Mouse (Mus musculus) T-helper 1 cell (primary cell): ENCODE measurements around the gene Evx2.

Source experiments
- in situ Hi-C: fragments of 300-600 bp; cut with MboI, MseI; formaldehyde crosslinking; loops from one replicate; pipeline ENCODE4 v1.15.1; 2025; ENCODE audit warnings: high pct_unique_total_duplicates

The Evx2 gene

DNA sequence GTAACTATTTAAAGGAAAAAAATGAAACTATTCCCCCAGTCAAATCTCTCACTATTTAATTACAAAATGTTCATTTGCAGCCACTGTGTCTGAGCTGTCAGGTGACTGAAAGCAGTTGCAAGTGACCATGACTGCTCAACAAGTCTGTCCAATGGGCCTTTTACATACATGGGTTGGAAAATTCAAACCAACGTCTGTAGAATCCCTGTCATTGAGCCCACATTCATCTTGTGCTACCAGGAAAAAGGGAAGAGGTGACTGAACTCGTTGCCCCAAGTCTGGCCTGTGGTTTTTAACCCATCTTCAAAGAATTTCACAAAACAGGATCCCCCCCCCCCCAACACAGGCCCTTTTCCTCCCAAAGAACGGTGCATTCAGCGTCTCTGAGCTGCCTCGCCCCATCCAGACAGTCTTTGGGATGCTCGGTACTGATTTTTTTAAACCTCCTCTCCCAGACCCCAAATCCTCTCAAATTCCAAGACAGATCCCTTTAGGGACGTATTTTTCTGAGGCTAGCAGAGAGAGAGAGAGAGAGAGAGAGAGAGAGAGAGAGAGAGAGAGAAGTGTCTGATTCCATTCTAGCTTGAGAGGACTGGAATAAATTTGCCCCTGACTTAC lies 36.6 kb upstream of the Evx2 start:
- in situ Hi-C loops: loop anchor here (10.0 kb wide), 1 partner anchor 899 kb away; no protein-coding TSS in a partner anchor

DNA sequence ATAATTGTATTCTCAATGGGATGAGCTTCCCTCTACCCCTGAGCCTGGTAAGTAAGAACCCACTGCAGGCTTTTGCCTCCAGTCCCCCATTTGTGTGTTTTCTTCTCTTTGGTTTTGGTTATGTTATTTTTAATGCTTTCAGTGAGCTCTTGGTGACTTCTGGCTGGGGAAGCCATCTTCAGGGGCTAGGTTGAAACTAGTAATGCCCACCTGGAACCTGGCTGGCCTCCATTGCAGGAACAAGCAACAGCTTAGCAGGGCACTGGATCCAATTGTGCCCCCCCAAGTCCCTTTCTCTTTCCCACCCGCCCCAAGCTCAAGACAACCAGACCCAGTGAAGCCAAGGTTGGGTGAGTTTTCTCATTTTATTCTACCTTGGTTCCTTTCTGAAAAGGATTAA lies 36.0 kb upstream of the Evx2 start:
- in situ Hi-C loops: loop anchor here (10.0 kb wide), 1 partner anchor 899 kb away; no protein-coding TSS in a partner anchor

DNA sequence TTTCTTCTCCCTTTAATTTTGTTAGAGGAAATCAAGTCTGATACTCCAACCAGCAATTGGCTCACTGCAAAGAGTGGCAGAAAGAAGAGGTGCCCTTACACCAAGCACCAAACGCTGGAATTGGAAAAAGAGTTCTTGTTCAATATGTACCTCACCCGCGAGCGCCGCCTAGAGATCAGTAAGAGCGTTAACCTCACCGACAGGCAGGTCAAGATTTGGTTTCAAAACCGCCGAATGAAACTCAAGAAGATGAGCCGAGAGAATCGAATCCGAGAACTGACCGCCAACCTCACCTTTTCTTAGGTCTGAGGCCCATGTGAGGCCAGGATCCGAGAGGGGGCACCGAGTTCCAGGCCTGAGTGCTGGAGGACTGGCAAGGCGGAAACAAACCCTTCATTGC lies 34.7 kb upstream of the Evx2 start:
- in situ Hi-C loops: loop anchor here (5.0 to 10.0 kb wide), 2 partner anchors 43 to 901 kb away; no protein-coding TSS in a partner anchor

GRCm38 (mm10) chr2:74693432-74693827 lies 34.1 kb upstream of the Evx2 start:
- in situ Hi-C loops: loop anchor here (5.0 to 10.0 kb wide), 2 partner anchors 44 to 901 kb away; no protein-coding TSS in a partner anchor

GRCm38 (mm10) chr2:74692808-74693431 lies 33.6 kb upstream of the Evx2 start:
- in situ Hi-C loops: loop anchor here (5.0 to 10.0 kb wide), 2 partner anchors 44 to 902 kb away; no protein-coding TSS in a partner anchor

- in situ Hi-C loops: loop anchor here (5.0 to 10.0 kb wide), 2 partner anchors 45 to 903 kb away; no protein-coding TSS in a partner anchor
These were observed 32.8 kb upstream of the Evx2 start for GRCm38 (mm10) chr2:74691995-74692807.

DNA sequence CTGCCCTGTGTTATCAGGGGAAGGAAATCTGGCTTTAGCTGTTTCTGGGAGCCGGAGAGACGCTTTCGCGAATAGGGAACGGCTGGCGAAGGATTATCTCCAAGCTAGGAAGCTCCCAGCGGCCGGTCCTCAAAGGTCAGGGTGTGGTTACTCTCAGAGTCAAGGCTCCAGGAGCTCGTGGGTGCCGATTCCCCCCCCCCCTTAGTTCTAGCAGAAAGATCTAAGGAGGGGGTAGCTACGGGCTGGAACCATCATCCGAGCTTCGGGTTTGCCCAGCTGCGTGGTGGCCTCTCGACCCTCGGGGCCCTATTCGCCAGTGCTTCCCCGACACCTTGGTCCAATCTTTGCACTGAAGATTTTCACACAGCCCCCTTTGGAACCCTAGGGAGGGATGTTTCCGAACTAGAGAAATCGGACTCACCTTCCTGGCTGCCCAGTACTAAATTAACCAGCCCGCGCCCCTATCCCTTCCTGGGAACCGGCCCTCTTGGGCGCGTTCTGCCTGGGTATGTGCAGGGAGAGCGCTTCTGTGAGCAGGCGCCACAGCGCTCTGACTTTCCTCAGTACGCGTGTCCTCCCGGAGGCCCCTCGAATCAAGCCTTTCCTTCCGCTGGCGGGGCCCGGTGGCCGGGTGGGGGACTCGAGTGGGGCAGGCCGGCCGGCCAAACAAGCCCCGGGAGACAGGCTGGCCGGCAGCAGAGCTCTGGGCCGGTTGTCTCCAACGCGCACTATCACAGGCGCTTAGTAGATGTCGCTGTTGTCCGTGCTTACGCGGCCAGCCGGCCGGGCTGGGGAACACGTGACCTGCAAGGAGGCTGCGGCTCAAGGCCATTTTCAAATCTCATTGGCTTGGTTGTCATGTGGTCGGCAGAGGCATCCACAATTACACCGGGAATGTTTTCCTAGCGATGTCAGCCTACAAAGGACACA lies 31.9 kb upstream of the Evx2 start, which contains the start of gene Hoxd10:
Gene Hoxd10, plus strand, starts transcription at position 903 of the 930 bp plus-strand sequence.
- in situ Hi-C loops: loop anchor here (5.0 to 10.0 kb wide), 2 partner anchors 46 to 904 kb away; no protein-coding TSS in a partner anchor

GRCm38 (mm10) chr2:74690338-74690716 lies 31.0 kb upstream of the Evx2 start:
- in situ Hi-C loops: loop anchor here (5.0 to 10.0 kb wide), 2 partner anchors 47 to 904 kb away; no protein-coding TSS in a partner anchor

GRCm38 (mm10) chr2:74689574-74690337 lies 30.4 kb upstream of the Evx2 start:
- in situ Hi-C loops: loop anchor here (5.0 to 10.0 kb wide), 3 partner anchors 48 to 1105 kb away; partner anchors contain the start of gene Chrna1

DNA sequence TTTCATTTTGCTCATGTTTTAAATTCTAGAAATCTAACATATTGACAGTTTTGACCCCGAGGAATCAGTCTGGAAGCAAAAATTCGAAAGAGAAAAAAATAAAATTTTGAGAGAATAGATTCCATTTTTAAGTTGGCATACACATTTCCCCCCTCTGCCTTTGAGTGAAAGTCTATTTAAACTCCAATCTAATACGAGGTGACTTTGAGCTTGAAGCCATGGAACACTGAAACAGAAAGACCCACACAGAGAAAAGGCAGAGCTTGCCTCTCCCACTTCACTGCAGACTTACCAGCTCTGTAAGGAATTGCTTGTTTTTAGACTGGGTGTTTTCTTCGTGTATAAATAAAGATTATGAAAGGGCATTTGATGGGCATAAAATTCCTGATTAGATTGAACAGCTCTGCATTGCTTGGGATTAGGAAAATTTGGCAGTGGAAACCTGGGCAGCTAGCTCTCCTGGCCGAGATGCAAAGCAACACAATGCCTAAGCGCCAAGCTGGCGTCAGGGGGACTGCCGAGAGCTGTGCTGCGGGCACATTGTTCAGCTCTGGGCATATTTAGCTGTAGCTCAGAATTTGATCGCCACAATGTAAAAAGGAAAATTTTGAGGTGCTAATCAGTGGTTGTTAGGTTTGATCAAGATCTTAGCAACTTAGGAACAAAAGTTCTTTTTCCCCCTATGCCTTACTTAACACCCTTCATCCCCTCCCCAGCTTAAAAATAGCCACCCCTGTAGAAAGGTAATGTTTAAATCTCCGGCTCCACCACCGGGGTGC lies 29.6 kb upstream of the Evx2 start:
- in situ Hi-C loops: loop anchor here (10.0 kb wide), 1 partner anchor 1104 kb away; the partner anchor contains the start of gene Chrna1

GRCm38 (mm10) chr2:74687698-74688555 lies 28.6 kb upstream of the Evx2 start:
- in situ Hi-C loops: loop anchor here (10.0 kb wide), 1 partner anchor 1103 kb away; the partner anchor contains the start of gene Chrna1

GRCm38 (mm10) chr2:74686988-74687697 lies 27.8 kb upstream of the Evx2 start:
- in situ Hi-C loops: loop anchor here (10.0 kb wide), 1 partner anchor 1102 kb away; the partner anchor contains the start of gene Chrna1

- in situ Hi-C loops: loop anchor here (10.0 kb wide), 1 partner anchor 1102 kb away; the partner anchor contains the start of gene Chrna1
These were observed 27.1 kb upstream of the Evx2 start for GRCm38 (mm10) chr2:74686301-74686987.

DNA sequence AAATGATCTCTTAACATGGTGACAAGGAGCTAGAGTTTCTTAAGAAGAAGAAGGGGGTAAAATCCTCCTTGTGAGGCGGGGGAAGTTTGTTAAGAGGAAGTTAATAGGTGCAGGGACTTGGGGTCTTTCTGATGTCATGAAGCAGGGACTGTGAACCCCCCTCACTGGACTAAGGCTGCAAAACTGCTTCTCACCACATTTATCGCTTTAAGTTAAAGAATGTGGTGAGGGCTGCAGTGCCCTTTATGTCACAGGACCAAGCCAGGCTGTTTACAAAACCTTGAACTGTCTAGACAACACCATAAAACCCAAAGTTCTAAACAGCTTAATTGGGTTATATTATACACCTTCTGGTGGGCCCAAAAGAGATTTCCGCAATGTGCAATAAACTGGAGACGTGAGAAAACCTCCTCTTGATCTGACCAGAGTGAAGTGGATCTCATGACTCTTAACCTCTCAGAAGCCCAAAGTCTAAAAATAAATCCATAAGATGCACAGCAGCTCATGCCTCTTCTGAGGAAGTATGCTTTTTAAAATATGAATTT lies 25.8 kb upstream of the Evx2 start:
- in situ Hi-C loops: loop anchor here (10.0 kb wide), 1 partner anchor 1100 kb away; the partner anchor contains the start of gene Chrna1

DNA sequence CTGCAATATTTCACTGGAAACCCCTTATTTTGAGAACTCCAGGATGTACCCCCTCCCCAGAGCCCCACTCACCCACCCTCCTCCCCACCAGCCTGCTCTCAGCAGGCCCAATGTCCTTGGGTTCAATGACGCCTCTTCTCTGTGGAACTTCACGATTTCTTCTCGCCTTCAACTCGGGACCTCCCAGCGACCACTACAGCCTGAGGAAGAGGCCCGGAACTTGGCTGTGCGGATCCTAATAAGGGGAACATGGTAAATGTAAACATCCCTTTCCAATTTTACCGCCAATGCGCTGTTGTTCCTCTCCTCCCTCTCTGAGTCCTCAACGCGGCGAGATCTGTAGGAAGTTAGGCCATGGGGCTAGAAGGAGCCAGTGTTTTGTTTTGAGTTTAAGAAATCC lies 24.7 kb upstream of the Evx2 start:
- in situ Hi-C loops: loop anchor here (10.0 kb wide), 1 partner anchor 1099 kb away; the partner anchor contains the start of gene Chrna1

DNA sequence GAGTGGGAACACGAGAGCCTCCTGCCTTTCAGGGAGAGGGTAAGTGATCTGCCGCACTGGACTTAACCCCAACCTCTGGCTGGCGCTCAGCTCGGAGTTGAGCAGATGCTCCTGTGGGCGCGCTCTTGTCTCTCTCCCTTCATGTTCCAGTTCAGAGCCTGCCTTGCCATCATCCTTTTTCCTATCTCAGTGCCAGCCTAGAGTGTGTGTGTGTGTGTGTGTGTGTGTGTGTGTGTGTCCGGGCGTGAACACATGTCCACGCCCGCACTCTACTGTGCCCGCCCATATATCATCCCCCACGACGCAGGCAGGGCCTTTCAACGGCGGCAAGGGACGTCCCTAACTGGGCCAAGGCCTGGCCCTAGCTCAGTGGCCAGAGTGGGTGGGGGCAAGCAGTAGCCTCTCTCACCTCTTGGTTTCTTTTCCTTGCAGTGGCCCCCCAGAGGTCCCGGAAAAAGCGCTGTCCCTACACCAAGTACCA lies 24.2 kb upstream of the Evx2 start:
- in situ Hi-C loops: loop anchor here (10.0 kb wide), 1 partner anchor 1099 kb away; the partner anchor contains the start of gene Chrna1
